Mouse (Mus musculus) erythroblast, embryonic 14.5 days (primary cell): ENCODE results near the gene Sec61a2.

Source experiments
- GATA1 ChIP-seq: IDR thresholded peaks from 2 replicates; pipeline ENCODE4 v1.6.1; 2012; ENCODE audit warnings: low read length, inconsistent platforms, mixed read lengths
- TAL1 ChIP-seq: IDR thresholded peaks from 3 replicates; pipeline ENCODE4 v1.6.1; 2012; ENCODE audit warnings: low read length, inconsistent platforms, mixed read lengths

- no peak for TF ChIP-seq TAL1
- TF ChIP-seq GATA1 = no peak
Observed at GRCm38 (mm10) chr2:5889412-5889811, 5.8 kb downstream of the Sec61a2 start.
